Comparison of ENCODE assay signal across 14 mouse cellular contexts in genomic region chr13:120041145-120041544, GRCm38 (mm10). TPM values are rescaled to one million over a fixed set of nuclear protein-coding genes. Genes with fewer than 3 reads are reported as not detected.
DNase-seq lines count a peak whose midpoint lies in the region; ATAC-seq and TF ChIP-seq lines count a peak whose summit lies in the region.
"Not testable (repeated sequence)": the region's sequence is repeated elsewhere in the genome, so short reads cannot be mapped to it uniquely, and the experiment has no call there.
"Had no signal": no experiment of that assay in that cellular context is flagged by ENCODE, and none has a peak within 500 bp of the region (broad histone marks: within the 10 kb centered on the region; RNA-seq: fewer than 3 reads in every experiment).

No protein-coding gene starts in this region.

- not testable (repeated sequence) for H3K27ac ChIP-seq in kidney, postnatal 0 days; liver, postnatal 0 days (ENCODE audit: low read depth)

- WGBS in kidney, postnatal 0 days = no CpG with 5 or more reads among the region's 1 CpGs
- no CpG with 5 or more reads among the region's 1 CpGs for WGBS in liver, postnatal 0 days (ENCODE audit: insufficient replicate concordance)

- H3K4me2 ChIP-seq in kidney, postnatal 0 days (ENCODE audit: low read length); liver, postnatal 0 days (ENCODE audit: low read depth, low read length): not testable (repeated sequence)

- H3K27me3 ChIP-seq in kidney, postnatal 0 days (ENCODE audit: insufficient read depth, low read length); liver, postnatal 0 days (ENCODE audit: insufficient read depth, low read length); splenic B cell, adult 2 months (ENCODE audit: control insufficient read depth, insufficient read depth, low read length, poor library complexity, severe bottlenecking): not testable (repeated sequence)

- TF ChIP-seq EP300 in liver, postnatal 0 days (IDR thresholded peaks at IDR 0.05; ENCODE audit: low read depth) = not testable (repeated sequence)

- peak; percentile 17 for DNase-seq in 416B (ENCODE audit: low read depth)
- DNase-seq in adrenal gland, adult 18-20 months (ENCODE audit: low spot score in 2 of 2) = peak; percentile 43 to 46
- DNase-seq in embryo, embryonic 11 days = peak; percentile 32
- DNase-seq in kidney, postnatal 0 days (ENCODE audit: low spot score); liver, postnatal 0 days: not testable (repeated sequence)
- peak; percentile 19 for DNase-seq in neural tube, embryonic 10.5 days (ENCODE audit: extremely low spot score, low spot score)
- peak; percentile 17 for DNase-seq in splenic B cell, adult 2 months (ENCODE audit: low read depth, low spot score)

- H3K4me1 ChIP-seq in kidney, postnatal 0 days (replicated peaks; ENCODE audit: insufficient read depth, low read length); liver, postnatal 0 days (ENCODE audit: insufficient read depth): not testable (repeated sequence)

- not testable (repeated sequence) for H3K4me3 ChIP-seq in kidney, postnatal 0 days (replicated peaks; ENCODE audit: low read depth, low read length); liver, postnatal 0 days (ENCODE audit: low read depth, low read length)

- not testable (repeated sequence) for H3K9me3 ChIP-seq in kidney, postnatal 0 days (replicated peaks; ENCODE audit: low read length); liver, postnatal 0 days (ENCODE audit: low read length)

- TF ChIP-seq CTCF in kidney, postnatal 0 days (IDR thresholded peaks at IDR 0.05; ENCODE audit: low read depth) = peak; percentile 52
- TF ChIP-seq CTCF in liver, postnatal 0 days (IDR thresholded peaks at IDR 0.05; ENCODE audit: low read depth) = peak; percentile 49

- peak; percentile 92 for ATAC-seq in granulocyte monocyte progenitor cell, adult 5-6 weeks (replicated peaks; ENCODE audit: poor library complexity, severe bottlenecking)
- ATAC-seq in kidney, postnatal 0 days (replicated peaks; ENCODE audit: low FRiP score, low read depth); liver, postnatal 0 days: not testable (repeated sequence)

- H3K36me3 ChIP-seq in kidney, postnatal 0 days (ENCODE audit: insufficient read depth, low read length); liver, postnatal 0 days (replicated peaks; ENCODE audit: insufficient read depth, low read length); splenic B cell, adult 2 months (ENCODE audit: control insufficient read depth, insufficient read depth, low read length, poor library complexity, severe bottlenecking): not testable (repeated sequence)

- not testable (repeated sequence) for H3K9ac ChIP-seq in kidney, postnatal 0 days (ENCODE audit: low read depth, low read length); liver, postnatal 0 days (replicated peaks)

RNA-seq across cellular contexts. Expression of gene Gm21188, which starts 10.8 kb away (rescaled TPM):
- total RNA-seq in adrenal gland, adult 18-20 months (2021) = under 1 TPM in 1 of 2 experiments, not detected in 1; 0.58 TPM
- total RNA-seq in granulocyte monocyte progenitor cell, adult 5-6 weeks (2014; fragmentation: Nextera tagmentation) = 63.0 and 68.6 TPM in 2 replicates
- total RNA-seq in granulocyte monocyte progenitor cell, adult 5-6 weeks (2017) = 31.0 and 37.9 TPM in 2 replicates
- polyA plus RNA-seq in kidney, postnatal 0 days (2015; fragmentation: Nextera tagmentation; extraction: Ambion mirVana) = 0.12 and 0.19 TPM in 2 replicates
- 1.0 and 1.3 TPM in 2 replicates for polyA plus RNA-seq in liver, postnatal 0 days (2015; fragmentation: Nextera tagmentation; extraction: Ambion mirVana)
- polyA plus RNA-seq: forebrain, embryonic 13.5 days; limb, embryonic 13.5 days had no signal

RNA-seq across cellular contexts. Expression of gene Gm36079, which starts 14.3 kb away (rescaled TPM):
- not detected for total RNA-seq in adrenal gland, adult 18-20 months (2021)
- not detected in 2 replicates for total RNA-seq in granulocyte monocyte progenitor cell, adult 5-6 weeks (2014; fragmentation: Nextera tagmentation)
- total RNA-seq in granulocyte monocyte progenitor cell, adult 5-6 weeks (2017) = not detected in 2 replicates
- polyA plus RNA-seq in kidney, postnatal 0 days (2015; fragmentation: Nextera tagmentation; extraction: Ambion mirVana) = not detected in 2 replicates
- not detected in 2 replicates for polyA plus RNA-seq in liver, postnatal 0 days (2015; fragmentation: Nextera tagmentation; extraction: Ambion mirVana)
- total RNA-seq: gastrocnemius, postnatal 36 days had no signal
- polyA plus RNA-seq: forebrain, embryonic 13.5 days; heart, embryonic 16.5 days; intestine, embryonic 15.5 days; limb, embryonic 13.5 days; stomach, embryonic 15.5 days had no signal

Comparison
In these comparisons a context has a peak if more than half of its experiments do, and no peak if none do; other contexts are left out.
1. RNA of gene Gm21188, which starts 10.8 kb away (total RNA-seq): 31.0 to 68.6 TPM in granulocyte monocyte progenitor cell, adult 5-6 weeks; 0.58 TPM in adrenal gland, adult 18-20 months; every median in the first group is over 10 times any median in the second.